Comparison of ENCODE assay signal across 25 mouse cellular contexts in the genomic region with DNA sequence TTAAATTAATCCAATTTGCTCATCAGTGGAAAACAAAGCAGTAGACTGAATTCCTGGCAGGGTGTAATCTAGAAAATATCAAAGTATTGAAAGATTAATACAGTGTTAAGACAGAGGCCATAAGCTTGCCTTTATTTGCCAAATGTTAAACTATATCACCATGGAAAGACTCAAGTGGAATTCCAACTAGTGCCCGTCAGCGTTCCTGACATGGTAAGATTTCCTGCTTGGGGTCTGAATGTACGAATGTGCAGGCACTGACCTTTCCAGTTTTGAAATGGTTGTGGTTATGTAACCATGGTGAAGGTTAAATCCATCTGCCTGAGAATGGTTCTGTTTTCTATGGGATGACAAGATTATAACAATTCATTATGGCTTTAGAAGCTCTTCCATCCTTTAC.
DNase-seq lines count a peak whose midpoint lies in the region; ATAC-seq and TF ChIP-seq lines count a peak whose summit lies in the region.
"Had no signal": no experiment of that assay in that cellular context is flagged by ENCODE, and none has a peak within 500 bp of the region (broad histone marks: within the 10 kb centered on the region; RNA-seq: fewer than 3 reads in every experiment).

No protein-coding gene starts in this region.

- no peaks in the 10 kb centered on the region for H3K9me3 ChIP-seq in lung, postnatal 0 days (ENCODE audit: low read length)
- H3K9me3 ChIP-seq: forebrain, embryonic 10.5 days; forebrain, embryonic 13.5 days; heart, embryonic 10.5 days; heart, embryonic 13.5 days had no signal

- H3K27ac ChIP-seq in lung, postnatal 0 days (ENCODE audit: low read length): no peak overlapping the region
- H3K27ac ChIP-seq: forebrain, embryonic 10.5 days; forebrain, embryonic 13.5 days; heart, adult 2 months; heart, embryonic 10.5 days; heart, embryonic 13.5 days; hindbrain, embryonic 14.5 days; hindbrain, postnatal 0 days had no signal

- peak; percentile 62 to 78 for DNase-seq in adrenal gland, adult (ENCODE audit: inconsistent age in 2 of 2, low spot score in 1 of 2)
- DNase-seq in adrenal gland, postnatal 25 days: no peak
- peak; percentile 17 for DNase-seq in adrenal gland, postnatal 14 days
- DNase-seq in adrenal gland, postnatal 4 days (ENCODE audit: low spot score in 2 of 2): no peak
- DNase-seq in lung, postnatal 0 days (ENCODE audit: low spot score): peak; percentile 64
- no peak for DNase-seq in lung, postnatal 4 days
- DNase-seq in lung, postnatal 36 days: peak; percentile 58
- DNase-seq in ovary, postnatal 14 days (ENCODE audit: low spot score): no peak
- DNase-seq: cerebellum, adult 18-20 months; cerebellum, adult 9-10 months; cerebellum, postnatal 14 days; gastrocnemius, postnatal 10 days; gastrocnemius, postnatal 36 days; heart, adult 2 months; heart, postnatal 14 days; heart, postnatal 4 days had no signal

- 32% methylated on average over 3 of the region's 3 CpGs for WGBS in lung, postnatal 0 days

- H3K9ac ChIP-seq in lung, postnatal 0 days (replicated peaks; ENCODE audit: low read depth): no peak overlapping the region
- H3K9ac ChIP-seq: forebrain, embryonic 13.5 days; heart, embryonic 13.5 days; hindbrain, embryonic 14.5 days had no signal

- H3K36me3 ChIP-seq in lung, postnatal 0 days (ENCODE audit: insufficient read depth, low read length): no peaks in the 10 kb centered on the region
- H3K36me3 ChIP-seq: forebrain, embryonic 10.5 days; heart, embryonic 10.5 days; heart, embryonic 13.5 days had no signal

- peak; percentile 82 for TF ChIP-seq EP300 in lung, postnatal 0 days (IDR thresholded peaks at IDR 0.05)

- ATAC-seq in lung, postnatal 0 days: peak; percentile 57
- ATAC-seq: forebrain, embryonic 13.5 days; forebrain, embryonic 16.5 days; hindbrain, postnatal 0 days; inflammation-experienced regulatory T-cells, adult 6 months; Patski had no signal

- no peaks in the 10 kb centered on the region for H3K27me3 ChIP-seq in lung, postnatal 0 days (replicated peaks; ENCODE audit: insufficient read depth, low read length)
- H3K27me3 ChIP-seq: forebrain, embryonic 13.5 days; heart, embryonic 13.5 days; Patski had no signal

- H3K4me3 ChIP-seq in lung, postnatal 0 days (ENCODE audit: low read depth, low read length): no peak overlapping the region
- H3K4me3 ChIP-seq: forebrain, embryonic 10.5 days; forebrain, embryonic 13.5 days; heart, adult 2 months; heart, embryonic 10.5 days; heart, embryonic 13.5 days had no signal

- H3K4me2 ChIP-seq in lung, postnatal 0 days (replicated peaks; ENCODE audit: low read depth, low read length): no peak overlapping the region
- H3K4me2 ChIP-seq: forebrain, embryonic 13.5 days; heart, embryonic 13.5 days; hindbrain, embryonic 14.5 days had no signal

- TF ChIP-seq CTCF in lung, postnatal 0 days (IDR thresholded peaks at IDR 0.05): no peak

- H3K4me1 ChIP-seq in lung, postnatal 0 days (ENCODE audit: insufficient read depth, low read depth, low read length): no peaks in the 10 kb centered on the region
- H3K4me1 ChIP-seq: forebrain, embryonic 10.5 days; forebrain, embryonic 13.5 days; heart, embryonic 10.5 days; heart, embryonic 13.5 days had no signal

Comparison
In these comparisons a context has a peak if more than half of its experiments do, and no peak if none do; other contexts are left out.
1. DNase-seq: peak in adrenal gland, adult (2 of 2), adrenal gland, postnatal 14 days (single experiment), lung, postnatal 0 days (single experiment) and lung, postnatal 36 days (single experiment); none in adrenal gland, postnatal 25 days (single experiment), adrenal gland, postnatal 4 days (0 of 2), lung, postnatal 4 days (0 of 2) and ovary, postnatal 14 days (single experiment).